Mouse (Mus musculus) CH12.LX (cell line): ENCODE results near the gene Fam118a. TPM values are rescaled to one million over a fixed set of nuclear protein-coding genes. Genes with fewer than 3 reads are reported as not detected.

Source experiments
- DNase-seq: peaks from one replicate; pipeline ENCODE4 v3.0.0-alpha.2; 2013; ENCODE audit errors: extremely low read depth
- H3K27ac ChIP-seq: 2 replicates; pipeline ENCODE4 v1.5.1; 2012; ENCODE audit warnings: low read depth, mild to moderate bottlenecking, control low read depth, moderate library complexity; ENCODE audit not compliant: insufficient read depth
- H3K27me3 ChIP-seq: replicated peaks from 2 replicates; pipeline ENCODE3; 2012; ENCODE audit warnings: inconsistent platforms
- H3K36me3 ChIP-seq, 2 experiments: replicated peaks in 1 of 2; 2 replicates each; pipeline versions ENCODE3 to v1.6.1; 2012; ENCODE audit warnings: inconsistent platforms in 1 of 2, low read length in 1 of 2, mild to moderate bottlenecking in 1 of 2, mixed read lengths in 1 of 2, moderate library complexity in 1 of 2; ENCODE audit not compliant: control insufficient read depth in 1 of 2, insufficient read depth in 1 of 2
- H3K4me1 ChIP-seq, 2 experiments: 2 replicates each; pipeline ENCODE4 v1.6.1; 2012; ENCODE audit warnings: inconsistent platforms in 1 of 2, moderate library complexity in 1 of 2; ENCODE audit not compliant: insufficient read depth in 2 of 2, control insufficient read depth in 1 of 2
- H3K4me2 ChIP-seq: 2 replicates; pipeline ENCODE4 v1.6.1; 2012; ENCODE audit warnings: low read depth, mild to moderate bottlenecking, control low read depth; ENCODE audit not compliant: poor library complexity, insufficient read depth, severe bottlenecking
- H3K4me3 ChIP-seq, 3 experiments: fragments of 150-350 bp in 1 of 3; sonication (generic) in 1 of 3; replicated peaks in 1 of 3; 2 replicates each; pipeline versions ENCODE3 to v1.5.1; 2011 to 2012; ENCODE audit warnings: low read depth in 2 of 3, low read length in 2 of 3, mild to moderate bottlenecking in 2 of 3, moderate library complexity in 2 of 3, control low read depth in 1 of 3, improper control_type of control experiment in 1 of 3, inconsistent platforms in 1 of 3, mixed read lengths in 1 of 3; ENCODE audit not compliant: poor library complexity in 1 of 3
- H3K79me2 ChIP-seq: replicated peaks from 2 replicates; pipeline ENCODE4 v1.6.1; 2012; ENCODE audit warnings: mild to moderate bottlenecking, moderate library complexity; ENCODE audit not compliant: control insufficient read depth, poor library complexity, insufficient read depth, severe bottlenecking; ENCODE audit errors: extremely low read depth
- H3K9ac ChIP-seq: 2 replicates; pipeline ENCODE4 v1.6.1; 2012; ENCODE audit warnings: low read depth, mild to moderate bottlenecking, control low read depth, moderate library complexity; ENCODE audit not compliant: insufficient read depth
- H3K9me3 ChIP-seq: replicated peaks from 2 replicates; pipeline ENCODE3; 2012; ENCODE audit warnings: low read length, inconsistent platforms, mixed read lengths
- CHD1 ChIP-seq: IDR thresholded peaks from 2 replicates; pipeline ENCODE4 v1.6.1; 2012; ENCODE audit warnings: low read depth, low read length, improper control_type of control experiment, inconsistent platforms
- CHD2 ChIP-seq: IDR thresholded peaks from 2 replicates; pipeline ENCODE4 v1.6.1; 2011; ENCODE audit warnings: low read length, improper control_type of control experiment
- CTCF ChIP-seq, 2 experiments: IDR thresholded peaks in 1 of 2; conservative IDR thresholded peaks in 1 of 2; 2 replicates each; pipeline ENCODE4 v1.5.1; 2011 to 2012; ENCODE audit warnings: low read depth in 2 of 2, low read length in 2 of 2, improper control_type of control experiment in 1 of 2, inconsistent platforms in 1 of 2, mild to moderate bottlenecking in 1 of 2, moderate library complexity in 1 of 2
- ELF1 ChIP-seq: IDR thresholded peaks from 2 replicates; pipeline ENCODE4 v1.6.1; 2014; ENCODE audit warnings: low read depth, mild to moderate bottlenecking, inconsistent platforms, low read length, improper control_type of control experiment
- HCFC1 ChIP-seq: IDR thresholded peaks from 2 replicates; pipeline ENCODE4 v1.6.1; 2012; ENCODE audit warnings: low read depth, mild to moderate bottlenecking, inconsistent platforms, low read length, improper control_type of control experiment
- JUN ChIP-seq: IDR thresholded peaks from 2 replicates; pipeline ENCODE4 v1.6.1; 2011; ENCODE audit warnings: low read depth, mild to moderate bottlenecking, low read length, improper control_type of control experiment, moderate library complexity; ENCODE audit not compliant: insufficient read depth
- JUND ChIP-seq: conservative IDR thresholded peaks from 2 replicates; pipeline ENCODE4 v1.6.1; 2011; ENCODE audit warnings: low read depth, low read length, improper control_type of control experiment
- MAZ ChIP-seq: IDR thresholded peaks from 2 replicates; pipeline ENCODE4 v1.6.1; 2012; ENCODE audit warnings: low read depth, mild to moderate bottlenecking, inconsistent platforms, low read length, improper control_type of control experiment, moderate library complexity
- MXI1 ChIP-seq: IDR thresholded peaks from 2 replicates; pipeline ENCODE4 v1.6.1; 2011; ENCODE audit warnings: mild to moderate bottlenecking, low read depth, low read length, improper control_type of control experiment
- NRF1 ChIP-seq: IDR thresholded peaks from 2 replicates; pipeline ENCODE4 v1.6.1; 2014; ENCODE audit warnings: low read depth, mild to moderate bottlenecking, inconsistent platforms, low read length, improper control_type of control experiment, moderate library complexity
- PAX5 ChIP-seq: IDR thresholded peaks from 2 replicates; pipeline ENCODE4 v1.6.1; 2012; ENCODE audit warnings: low read length, inconsistent platforms, mixed read lengths
- POLR2AphosphoS2 ChIP-seq: IDR thresholded peaks from 2 replicates; pipeline ENCODE4 v1.6.1; 2011; ENCODE audit warnings: low read depth, low read length, improper control_type of control experiment
- RCOR1 ChIP-seq: conservative IDR thresholded peaks from 2 replicates; pipeline ENCODE4 v1.6.1; 2012; ENCODE audit warnings: low read depth, mild to moderate bottlenecking, inconsistent platforms, low read length, improper control_type of control experiment
- SIN3A ChIP-seq: IDR thresholded peaks from 2 replicates; pipeline ENCODE4 v1.6.1; 2012; ENCODE audit warnings: low read length, improper control_type of control experiment, inconsistent platforms
- TCF12 ChIP-seq: IDR thresholded peaks from 2 replicates; pipeline ENCODE4 v1.6.1; 2014; ENCODE audit warnings: low read depth, mild to moderate bottlenecking, inconsistent platforms, low read length, improper control_type of control experiment
- USF2 ChIP-seq: conservative IDR thresholded peaks from 2 replicates; pipeline ENCODE4 v1.6.1; 2011; ENCODE audit warnings: low read depth, low read length, improper control_type of control experiment
- ZC3H11A ChIP-seq: IDR thresholded peaks from 2 replicates; pipeline ENCODE4 v1.6.1; 2012; ENCODE audit warnings: low read depth, mild to moderate bottlenecking, inconsistent platforms, low read length, improper control_type of control experiment
- ZKSCAN1 ChIP-seq: IDR thresholded peaks from 2 replicates; pipeline ENCODE4 v1.6.1; 2012; ENCODE audit warnings: low read depth, inconsistent platforms, low read length, improper control_type of control experiment, borderline replicate concordance
- ZNF384 ChIP-seq: IDR thresholded peaks from 2 replicates; pipeline ENCODE4 v1.6.1; 2012; ENCODE audit warnings: low read depth, low read length, improper control_type of control experiment, inconsistent platforms
- dilution Hi-C: fragments of 300-500 bp; cut with MboI; formaldehyde crosslinking; loops from 2 replicates; pipeline ENCODE4 v1.14.3; 2020; ENCODE audit warnings: low sequenced_read_pairs; ENCODE audit not compliant: extremely low pct_unique_long_range_greater_than_20kb, extremely low pct_ligation_motif_present
- in situ Hi-C: fragments of 300-500 bp; cut with MboI; formaldehyde crosslinking; loops from 3 replicates; pipeline ENCODE4 v1.14.3; 2019; ENCODE audit warnings: low sequenced_read_pairs, low pct_ligation_motif_present, low pct_unique_long_range_greater_than_20kb, mixed read lengths
- polyA plus RNA-seq: library from polyadenylated mRNA; unstranded; fragments of >175 nt; gene quantifications from 2 replicates; pipeline ENCODE4 v1.2.1, GENCODE M21; 2012; ENCODE audit warnings: low read depth; ENCODE audit not compliant: insufficient read length
- total RNA-seq, 2 experiments: library from RNA; depleted of rRNA; stranded (reverse); fragments of 300-350 nt in 1 of 2; fragments of >200 nt in 1 of 2; gene quantifications; 2 replicates each; pipeline ENCODE4 v1.2.3; 2012 to 2014

The Fam118a gene
- total and polyA plus RNA-seq, 3 experiments, result 13.1 to 18.2 (median 15.0) TPM

GRCm38 (mm10) chr15:84989771-84990170, 39.0 kb upstream of the Fam118a start:
- H3K27me3 ChIP-seq, result peaks cover 2% of the 10 kb centered on the region

GRCm38 (mm10) chr15:84994498-84994897, 34.2 kb upstream of the Fam118a start:
- in situ Hi-C loops, result loop anchor here (10.0 kb wide), 1 partner anchor 220 kb away; no protein-coding TSS in a partner anchor
- Histone ChIP-seq H3K9ac (no peak overlapping the region), H3K27me3 (peaks cover 2% of the 10 kb centered on the region), H3K4me2 (no peak overlapping the region), H3K27ac (no peak overlapping the region), H3K4me1 (peaks cover 7 to 28% of the 10 kb centered on the region in 2 experiments; a peak in 3 of 4 replicates), H3K9me3 (no peaks in the 10 kb centered on the region), H3K36me3 (no peaks in the 10 kb centered on the region), H3K4me3 (no peak overlapping the region), H3K79me2 (no peaks in the 10 kb centered on the region)
- DNase-seq, result no peak
- dilution Hi-C loops, result no loop called here
- TF ChIP-seq ZNF384, result no peak
- TF ChIP-seq USF2, result no peak
- no peak for TF ChIP-seq MXI1
- TF ChIP-seq JUN, result no peak
- no peak for TF ChIP-seq JUND
- no peak for TF ChIP-seq MAZ
- TF ChIP-seq ZC3H11A, result no peak
- no peak for TF ChIP-seq POLR2AphosphoS2
- TF ChIP-seq SIN3A, result no peak
- no peak for TF ChIP-seq RCOR1
- TF ChIP-seq TCF12, result no peak
- TF ChIP-seq CHD1, result no peak
- TF ChIP-seq ZKSCAN1, result no peak
- TF ChIP-seq NRF1, result no peak
- no peak for TF ChIP-seq ELF1

More at GRCm38 (mm10) chr15:84989771-84990170, 39.0 kb upstream of the Fam118a start:
- dilution Hi-C loops (no loop called here), in situ Hi-C loops (loop anchor here (5.0 to 10.0 kb wide), 2 partner anchors 42 to 215 kb away; no protein-coding TSS in a partner anchor)
- H3K4me2 ChIP-seq, result no peak overlapping the region
- no peak overlapping the region for H3K4me3 ChIP-seq
- H3K36me3 ChIP-seq, result peaks cover 0 to 7% of the 10 kb centered on the region in 2 experiments
- no peaks in the 10 kb centered on the region for H3K9me3 ChIP-seq
- H3K27ac ChIP-seq, result no peak overlapping the region
- no peak for TF ChIP-seq CHD2
- no peak for TF ChIP-seq HCFC1
- no peak for TF ChIP-seq ZC3H11A
- no peak for TF ChIP-seq PAX5
- no peak for TF ChIP-seq ZKSCAN1
- TF ChIP-seq CTCF (conservative IDR thresholded peaks at IDR 0.05 in 1 of 2, IDR thresholded peaks at IDR 0.05 in 1 of 2; ENCODE audit: low read depth in 2 of 2, low read length in 2 of 2), result no peak
- TF ChIP-seq RCOR1, result no peak
- no peak for DNase-seq
- H3K79me2 ChIP-seq, result no peaks in the 10 kb centered on the region
- H3K4me1 ChIP-seq, result peaks cover 13 to 44% of the 10 kb centered on the region in 2 experiments
- H3K9ac ChIP-seq, result no peak overlapping the region
